Mouse (Mus musculus): ENCODE results near the gene Nkrf.

Gene Nkrf

GRCm38 (mm10) chrX:36902321-36903114 is at the start of gene Nkrf:
Gene Nkrf (minus strand): TSS chrX:36902899.
- peak; percentile 14 to 45 for DNase-seq (ENCODE audit: low spot score in 2 of 2)

GRCm38 (mm10) chrX:36941106-36941505 is 38.4 kb upstream of the Nkrf start:
- DNase-seq (ENCODE audit: low spot score in 2 of 2), result no peak

DNA sequence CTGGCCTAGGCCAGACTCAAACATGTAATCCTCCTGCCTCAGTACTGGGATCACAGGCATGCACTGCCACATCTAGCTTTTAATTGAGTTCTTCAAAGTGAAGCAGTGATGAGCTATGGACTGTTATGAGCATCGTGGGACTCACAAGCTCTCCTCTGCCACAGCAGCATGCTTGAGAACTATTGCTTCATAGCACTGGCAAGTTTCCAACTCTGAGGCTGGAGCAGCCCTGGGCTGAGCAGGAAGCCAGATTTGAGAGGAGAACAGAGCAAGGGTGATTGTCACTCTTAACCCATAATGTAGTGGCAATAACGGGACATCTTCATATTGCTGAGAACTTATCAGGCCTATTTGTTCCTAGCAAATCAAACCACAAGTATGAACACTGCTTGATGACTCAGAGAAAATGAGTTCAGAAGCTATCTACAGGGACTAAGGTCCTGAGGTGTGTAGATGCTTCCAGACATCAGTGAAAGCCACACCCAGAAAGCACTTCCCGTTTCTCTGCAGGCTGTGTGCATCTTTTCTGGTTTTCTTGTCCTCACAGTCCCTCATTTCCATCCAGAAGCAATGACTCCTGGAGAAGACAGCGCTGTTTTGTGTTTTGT is 37.2 kb upstream of the Nkrf start:
- DNase-seq (ENCODE audit: low spot score in 2 of 2), result peak in 1 of 2 experiments; percentile 10

DNA sequence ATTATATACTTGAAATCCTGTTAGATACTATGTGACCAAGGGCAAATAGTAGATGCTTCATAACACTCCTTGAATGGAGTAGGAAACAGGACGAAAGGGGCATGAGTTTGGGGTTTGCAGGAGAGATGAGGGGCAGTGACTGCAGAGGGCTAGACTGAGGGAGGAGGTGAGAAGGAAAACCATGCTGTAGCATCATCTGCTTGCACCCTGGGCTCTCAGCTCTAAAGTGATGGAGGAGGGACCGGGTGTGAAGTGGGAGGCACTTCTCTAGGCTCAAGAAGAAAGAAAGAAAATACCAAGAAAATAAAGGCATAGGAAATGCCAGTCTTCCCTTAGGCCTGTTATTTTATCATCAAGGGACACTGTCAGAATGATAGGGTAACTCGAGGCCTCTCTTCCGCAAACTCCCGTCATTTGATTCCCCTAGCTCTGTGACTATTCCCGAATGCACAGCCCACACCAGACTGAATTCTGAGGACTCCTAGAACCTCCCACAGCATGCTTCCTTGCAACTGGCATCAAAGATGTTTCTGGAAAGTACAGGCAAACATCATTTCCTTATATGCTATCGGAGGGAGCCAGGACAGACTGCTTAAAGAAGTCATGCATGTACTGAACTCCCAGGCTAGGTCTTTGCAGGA is 32.7 kb upstream of the Nkrf start:
- no peak for DNase-seq (ENCODE audit: low spot score in 2 of 2)

- DNase-seq (ENCODE audit: low spot score in 2 of 2), result peak in 1 of 2 experiments; percentile 14
These were observed 27.9 kb upstream of the Nkrf start for GRCm38 (mm10) chrX:36930574-36930973.

DNA sequence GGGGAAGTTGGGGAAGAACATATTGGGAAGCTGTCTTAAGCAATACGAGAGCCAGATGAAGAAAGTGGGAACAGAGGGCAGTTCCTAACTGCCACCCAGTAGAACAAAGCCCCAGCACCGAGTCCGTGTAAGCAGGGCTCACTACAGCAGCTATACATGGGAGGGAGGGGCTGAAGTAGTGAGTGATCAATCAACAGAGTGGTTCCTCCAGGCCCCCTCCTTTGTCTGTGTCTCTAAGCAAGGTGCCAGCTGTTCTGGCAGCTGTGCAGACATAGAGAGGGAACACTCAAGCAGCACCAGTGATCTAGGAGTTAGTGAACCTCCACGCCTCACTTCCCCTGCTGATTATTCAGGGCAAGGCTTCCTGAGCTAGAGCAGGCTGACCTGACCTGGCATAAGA is 27.0 kb upstream of the Nkrf start:
- no peak for DNase-seq (ENCODE audit: low spot score in 2 of 2)

- DNase-seq (ENCODE audit: low spot score in 2 of 2), result no peak
These were observed 26.1 kb upstream of the Nkrf start for GRCm38 (mm10) chrX:36928791-36929190.

- no peak for DNase-seq (ENCODE audit: low spot score in 2 of 2)
These were observed 18.6 kb upstream of the Nkrf start for GRCm38 (mm10) chrX:36921346-36921745.

GRCm38 (mm10) chrX:36917749-36918148 is 15.1 kb upstream of the Nkrf start:
- DNase-seq (ENCODE audit: low spot score in 2 of 2), result no peak

DNA sequence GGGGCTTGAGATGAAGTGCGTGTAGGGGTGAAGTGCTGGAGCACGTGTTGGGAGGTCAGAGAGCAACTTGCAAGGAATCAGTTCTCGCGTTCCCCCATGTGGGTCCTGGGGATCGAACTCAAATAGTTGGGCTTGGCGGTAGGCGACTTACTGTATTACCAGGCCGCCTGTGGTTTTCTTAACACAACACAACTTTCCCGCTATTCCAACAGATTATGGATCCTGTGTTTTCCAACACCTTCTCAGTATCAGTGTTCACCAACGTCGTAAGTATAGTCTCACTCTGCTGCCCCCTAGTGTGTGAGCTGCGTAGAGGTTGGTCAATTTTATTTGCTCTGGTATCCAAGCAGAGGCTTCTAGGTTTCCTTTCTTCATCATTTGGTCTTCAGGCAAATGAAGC is 8.6 kb upstream of the Nkrf start:
- peak; percentile 17 to 66 for DNase-seq (ENCODE audit: low spot score in 2 of 2)

DNA sequence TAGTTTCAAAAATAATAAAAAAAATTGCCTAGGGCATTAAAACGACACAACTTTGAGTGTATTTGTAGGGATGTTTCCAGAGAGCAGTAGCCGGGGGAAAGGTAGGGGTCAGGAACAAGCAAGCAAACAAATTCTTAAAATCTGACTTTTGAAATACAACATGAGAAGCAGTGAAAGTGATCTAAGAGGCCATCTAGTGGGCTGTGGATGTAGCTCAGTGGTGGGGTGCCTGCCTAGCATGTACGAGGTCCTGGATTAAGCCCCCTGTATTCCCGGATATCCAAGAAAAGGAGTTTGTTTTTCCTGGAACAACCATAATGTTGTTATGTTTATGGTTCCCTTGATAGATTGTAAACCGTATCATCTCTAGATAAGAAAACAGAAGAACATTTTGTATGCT is 3.8 kb upstream of the Nkrf start:
- no peak for DNase-seq (ENCODE audit: low spot score in 2 of 2)

GRCm38 (mm10) chrX:36903115-36903768 is 543 bp upstream of the Nkrf start:
- peak; percentile 81 to 91 for DNase-seq (ENCODE audit: low spot score in 2 of 2)

DNA sequence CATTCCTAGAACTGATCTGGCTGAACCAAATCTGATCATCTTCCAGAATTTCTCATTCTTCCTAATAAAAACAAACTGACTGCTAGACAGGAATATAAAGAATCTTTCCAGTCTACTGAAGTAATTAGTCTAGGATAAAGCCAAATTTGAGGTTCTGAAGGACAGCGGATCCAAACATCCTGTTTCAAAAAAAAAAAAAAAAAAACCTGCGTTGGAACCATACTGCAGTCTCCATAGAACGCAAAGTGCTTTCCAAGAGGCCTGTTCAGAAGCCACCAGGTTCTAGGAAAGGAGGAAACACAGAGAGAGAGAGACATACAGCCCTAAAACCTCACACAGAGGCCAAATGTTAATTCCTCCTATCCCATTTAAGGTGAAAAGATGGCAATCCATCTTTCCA is 1.0 kb downstream of the Nkrf start:
- no peak for DNase-seq (ENCODE audit: low spot score in 2 of 2)

DNA sequence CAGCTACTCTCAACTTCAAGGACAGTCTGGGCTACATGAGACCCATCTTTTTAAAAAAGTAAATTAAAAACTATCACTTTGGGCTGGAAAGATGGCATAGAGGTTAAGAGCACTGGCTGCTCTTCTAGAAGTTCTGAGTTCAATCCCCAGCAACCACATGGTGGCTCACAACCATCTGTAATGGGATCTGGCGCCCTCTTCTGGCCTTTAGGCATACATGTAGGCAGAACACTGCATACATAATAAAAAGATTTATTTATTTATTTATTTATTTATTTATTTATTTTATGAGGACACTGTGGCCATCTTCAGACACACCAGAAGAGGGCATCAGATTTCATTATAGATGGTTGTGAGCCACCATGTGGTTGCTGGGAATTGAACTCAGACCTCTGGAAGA is 3.8 kb downstream of the Nkrf start:
- peak in 1 of 2 experiments; percentile 45 for DNase-seq (ENCODE audit: low spot score in 2 of 2)

DNA sequence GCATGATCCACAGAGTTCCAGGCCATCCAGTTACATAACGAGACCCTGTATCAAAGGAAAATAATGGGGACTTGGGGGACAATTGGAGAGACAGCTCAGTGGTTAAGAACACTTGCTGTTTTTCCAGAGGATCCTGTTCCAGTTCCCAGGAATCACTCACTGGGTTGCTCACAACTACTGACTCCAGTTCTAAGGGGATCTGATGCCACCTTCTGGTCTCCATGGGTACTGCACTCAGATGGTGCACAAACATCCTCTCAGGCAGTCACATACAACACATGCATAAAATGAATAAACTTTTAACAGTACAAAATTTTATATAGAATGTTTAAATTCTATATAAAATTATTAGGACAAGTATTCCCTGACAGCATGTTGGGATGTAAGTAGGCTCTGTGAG is 18.0 kb downstream of the Nkrf start:
- peak in 1 of 2 experiments; percentile 57 for DNase-seq (ENCODE audit: low spot score in 2 of 2)

- DNase-seq (ENCODE audit: low spot score in 2 of 2), result peak in 1 of 2 experiments; percentile 47
These were observed 28.0 kb downstream of the Nkrf start for GRCm38 (mm10) chrX:36874704-36875128.

DNA sequence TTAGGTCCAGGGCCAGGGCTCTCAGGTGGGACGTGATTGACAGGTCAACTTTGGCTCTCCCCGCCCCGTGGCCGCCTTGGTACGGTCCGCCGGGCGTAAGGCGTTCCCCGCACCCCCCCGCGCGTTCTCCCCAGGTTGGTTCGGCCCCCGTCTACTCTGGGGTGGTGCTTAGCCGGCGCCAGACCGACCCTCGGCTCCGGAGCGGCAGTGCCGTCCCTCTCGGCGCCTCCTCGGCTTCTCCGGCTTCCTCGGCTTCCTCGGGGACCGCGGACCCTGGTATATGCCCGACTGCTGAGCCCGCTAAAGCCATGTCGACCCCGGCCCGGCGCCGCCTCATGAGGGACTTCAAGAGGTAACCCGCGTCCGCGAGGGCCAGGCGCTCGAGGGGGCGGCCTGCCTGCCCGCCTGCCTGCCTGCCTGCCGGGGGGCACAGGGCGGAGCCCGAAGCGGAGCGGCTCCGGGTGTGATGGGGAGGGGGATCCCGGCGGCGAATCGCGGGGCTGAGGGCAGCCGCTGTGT is 28.5 kb downstream of the Nkrf start:
- DNase-seq (ENCODE audit: low spot score in 2 of 2), result peak; percentile 84 to 93

DNA sequence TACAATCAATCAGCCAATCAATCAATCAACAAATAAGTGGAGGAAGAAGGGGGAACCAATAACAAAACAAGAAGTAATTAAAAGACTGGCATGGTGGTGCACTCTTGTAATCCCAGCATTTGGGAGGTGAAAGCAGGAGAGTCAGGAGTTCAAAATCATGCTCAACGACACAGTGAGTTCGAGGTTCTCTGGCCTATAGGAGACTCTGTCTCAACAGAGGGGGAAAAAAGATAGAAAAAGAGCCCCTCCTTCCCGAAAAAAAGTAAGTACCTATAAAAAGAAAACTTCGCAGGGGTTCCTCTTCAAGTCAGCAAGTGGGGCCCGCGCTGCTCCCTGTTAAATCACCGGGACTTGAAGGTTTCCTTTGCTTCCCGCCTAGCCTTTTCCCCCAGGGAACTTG is 28.9 kb downstream of the Nkrf start, which contains the start of the genes Ube2a and C330007P06Rik:
Ube2a (plus strand) TSS at position 136 of the 400 bp plus-strand sequence.
C330007P06Rik (minus strand) TSS at position 347 of the 400 bp plus-strand sequence.
- DNase-seq (ENCODE audit: low spot score in 2 of 2), result no peak

DNA sequence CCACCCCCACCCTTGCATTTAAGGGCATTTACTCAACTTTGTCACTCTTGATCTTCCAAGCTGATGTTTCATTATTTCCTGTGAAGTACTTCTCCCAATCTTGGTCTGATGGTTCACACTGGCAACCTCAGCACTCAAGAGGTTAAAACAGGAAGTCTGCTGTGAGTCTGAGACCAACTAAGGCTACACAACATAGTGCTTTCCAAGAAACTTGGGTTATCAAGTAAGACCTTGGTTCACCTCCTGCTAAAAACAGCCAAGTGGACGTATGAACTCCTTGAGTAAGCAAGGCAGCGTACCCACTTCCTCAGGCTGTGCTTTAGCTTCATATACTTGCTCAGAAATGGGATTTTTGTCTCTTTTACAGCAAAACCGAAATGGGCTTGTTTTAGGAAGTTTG is 32.3 kb downstream of the Nkrf start:
- DNase-seq (ENCODE audit: low spot score in 2 of 2), result no peak

DNA sequence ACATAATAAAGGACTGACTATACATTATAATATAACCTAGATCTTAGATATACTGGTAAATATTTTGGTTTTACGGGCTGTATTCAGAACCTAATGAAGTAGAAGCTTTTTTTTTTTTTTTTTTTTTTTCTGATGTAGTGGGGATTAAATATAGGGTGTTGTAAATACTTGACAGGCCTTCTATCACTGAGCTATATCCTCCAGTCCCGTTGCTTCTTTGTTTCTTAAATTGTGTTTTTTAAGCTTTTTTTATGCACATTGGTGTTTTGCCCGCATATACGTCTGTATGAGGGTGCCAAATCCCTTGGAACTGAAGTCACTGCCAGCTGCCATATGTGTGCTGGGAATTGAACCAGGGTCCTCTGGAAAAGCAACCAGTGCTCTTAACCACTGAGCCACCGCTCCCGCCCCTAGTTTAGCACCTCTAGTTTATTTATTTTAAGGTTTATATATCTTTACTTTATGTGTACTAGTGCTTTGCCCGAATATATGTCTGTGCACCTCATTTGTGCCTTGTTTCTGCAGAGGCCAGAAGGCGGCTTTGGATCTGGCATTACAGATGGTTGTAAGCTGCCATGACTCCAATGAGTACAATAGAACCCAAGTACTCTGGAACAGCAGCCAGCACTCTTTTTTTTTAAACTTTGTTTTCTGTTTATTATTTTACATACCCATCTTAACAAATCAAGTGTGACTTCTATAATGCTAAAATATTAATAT is 37.9 kb downstream of the Nkrf start:
- DNase-seq (ENCODE audit: low spot score in 2 of 2), result no peak
